Mouse (Mus musculus) layer of hippocampus, postnatal 25 days (tissue): Measurements from ENCODE around the gene Wnt6. TPM values are rescaled to one million over a fixed set of nuclear protein-coding genes. Genes with fewer than 3 reads are reported as not detected.

Experiments
- DNase-seq, 2 experiments: peaks; one replicate each; pipeline ENCODE4 v3.0.0; 2022; ENCODE audit warnings: mixed read lengths in 2 of 2, low spot score in 1 of 2; ENCODE audit errors: extremely low spot score in 1 of 2
- total RNA-seq, 2 experiments: library from RNA; stranded (reverse); gene quantifications; 2 replicates each; pipeline ENCODE4 v1.2.3; 2021

The Wnt6 gene
- total RNA-seq: under 1 TPM in 1 of 2 experiments, not detected in 1; 0.37 TPM

- no peak for DNase-seq
Measured at GRCm38 (mm10) chr1:74771845-74771930, at the start of gene Wnt6. TSS of gene Wnt6 (plus strand) at chr1:74771892.

- no peak for DNase-seq
Measured at GRCm38 (mm10) chr1:74723748-74724147, 47.9 kb upstream of the Wnt6 start.

- DNase-seq: no peak
Measured at GRCm38 (mm10) chr1:74726114-74726513, 45.6 kb upstream of the Wnt6 start.

GRCm38 (mm10) chr1:74726674-74727073 is 45.0 kb upstream of the Wnt6 start:
- DNase-seq: no peak

GRCm38 (mm10) chr1:74728446-74728845 is 43.2 kb upstream of the Wnt6 start:
- no peak for DNase-seq

- no peak for DNase-seq
Measured at GRCm38 (mm10) chr1:74736977-74737376, 34.7 kb upstream of the Wnt6 start.

- DNase-seq: no peak
Measured at GRCm38 (mm10) chr1:74737500-74737899, 34.2 kb upstream of the Wnt6 start.

GRCm38 (mm10) chr1:74740846-74741245 is 30.8 kb upstream of the Wnt6 start:
- DNase-seq: no peak

GRCm38 (mm10) chr1:74747335-74747734 is 24.4 kb upstream of the Wnt6 start:
- DNase-seq: no peak

GRCm38 (mm10) chr1:74748643-74749271 is 22.9 kb upstream of the Wnt6 start, which contains the start of gene Prkag3:
TSS of gene Prkag3 (minus strand) at chr1:74749221.
- DNase-seq: peak; percentile 17 to 52

GRCm38 (mm10) chr1:74749301-74749700 is 22.4 kb upstream of the Wnt6 start:
- no peak for DNase-seq

GRCm38 (mm10) chr1:74750683-74751082 is 21.0 kb upstream of the Wnt6 start:
- DNase-seq: no peak

GRCm38 (mm10) chr1:74752150-74752549 is 19.5 kb upstream of the Wnt6 start:
- DNase-seq: no peak

- no peak for DNase-seq
Measured at GRCm38 (mm10) chr1:74752833-74753232, 18.9 kb upstream of the Wnt6 start.

GRCm38 (mm10) chr1:74753266-74753974 is 18.3 kb upstream of the Wnt6 start:
- no peak for DNase-seq

GRCm38 (mm10) chr1:74754175-74754785 is 17.4 kb upstream of the Wnt6 start:
- no peak for DNase-seq

- peak in 1 of 2 experiments; percentile 24 for DNase-seq
Measured at GRCm38 (mm10) chr1:74759773-74760172, 11.9 kb upstream of the Wnt6 start.

- peak; percentile 32 to 66 for DNase-seq
Measured at GRCm38 (mm10) chr1:74763081-74763480, 8.6 kb upstream of the Wnt6 start.

GRCm38 (mm10) chr1:74770727-74771466 is 795 bp upstream of the Wnt6 start:
- no peak for DNase-seq

GRCm38 (mm10) chr1:74771467-74771844 is 236 bp upstream of the Wnt6 start:
- DNase-seq: no peak

GRCm38 (mm10) chr1:74771931-74772620 is 384 bp downstream of the Wnt6 start:
- DNase-seq: no peak
